Mouse (Mus musculus) lung, embryonic 15.5 days (tissue): Measurements from ENCODE around the gene Sptbn1. TPM values are rescaled to one million over a fixed set of nuclear protein-coding genes. Genes with fewer than 3 reads are reported as not detected.

ENCODE experiments used
- ATAC-seq: fragments of 200-750 bp; cut with Nextera tagmentation; 2 replicates; pipeline ENCODE4 v1.8.0; 2017; ENCODE audit warnings: moderate number of reproducible peaks, borderline replicate concordance; ENCODE audit not compliant: low FRiP score, low TSS enrichment; ENCODE audit errors: extremely low read depth
- H3K27ac ChIP-seq: fragments of 300-500 bp; sonication (generic); 2 replicates; pipeline ENCODE4 v1.5.1; 2015; ENCODE audit warnings: moderate library complexity, mild to moderate bottlenecking, inconsistent platforms
- H3K27me3 ChIP-seq: fragments of 300-500 bp; sonication (generic); 2 replicates; pipeline ENCODE4 v1.6.1; 2015; ENCODE audit warnings: inconsistent platforms
- H3K36me3 ChIP-seq: fragments of 300-500 bp; sonication (generic); 2 replicates; pipeline ENCODE4 v1.6.1; 2015; ENCODE audit warnings: inconsistent platforms
- H3K4me1 ChIP-seq: fragments of 300-500 bp; sonication (generic); 2 replicates; pipeline ENCODE4 v1.6.1; 2015; ENCODE audit warnings: inconsistent platforms
- H3K4me2 ChIP-seq: fragments of 300-500 bp; sonication (generic); 2 replicates; pipeline ENCODE4 v1.6.1; 2015; ENCODE audit warnings: inconsistent platforms, mild to moderate bottlenecking, moderate library complexity
- H3K4me3 ChIP-seq: fragments of 300-500 bp; sonication (generic); 2 replicates; pipeline ENCODE4 v1.5.1; 2015; ENCODE audit warnings: mild to moderate bottlenecking, inconsistent platforms
- H3K9ac ChIP-seq: fragments of 300-500 bp; sonication (generic); 2 replicates; pipeline ENCODE4 v1.6.1; 2015; ENCODE audit warnings: inconsistent platforms
- H3K9me3 ChIP-seq: fragments of 300-500 bp; sonication (generic); 2 replicates; pipeline ENCODE4 v1.6.1; 2016; ENCODE audit warnings: inconsistent platforms
- WGBS: fragments of 180-500 bp; shearing (Covaris S2); methylation state at CpG from one replicate; pipeline ENCODE4 v1.1.7; 2015; 5-methylcytosine and 5-hydroxymethylcytosine counted together
- polyA plus RNA-seq: library from polyadenylated mRNA; unstranded; fragments of >200 nt; fragmentation: Nextera tagmentation; extraction: Ambion mirVana; gene quantifications from 2 replicates; pipeline ENCODE4 v1.2.1, GENCODE M21; 2015

Gene Sptbn1
- polyA plus RNA-seq, 1 experiment from 2014 or later = 163 TPM

- H3K27ac ChIP-seq = no peak overlapping the region
- no peaks in the 10 kb centered on the region for H3K9me3 ChIP-seq
- H3K9ac ChIP-seq = no peak overlapping the region
- H3K4me1 ChIP-seq = no peaks in the 10 kb centered on the region
- H3K36me3 ChIP-seq = peaks cover 95% of the 10 kb centered on the region
- no peak overlapping the region for H3K4me3 ChIP-seq
- H3K27me3 ChIP-seq = no peaks in the 10 kb centered on the region
- WGBS = 82% methylated on average over 1 of the region's 1 CpGs
- no peak overlapping the region for H3K4me2 ChIP-seq
- ATAC-seq = no peak
Measured at GRCm38 (mm10) chr11:30101796-30102195, 166.2 kb downstream of the Sptbn1 start.

GRCm38 (mm10) chr11:30101162-30101561 lies 166.8 kb downstream of the Sptbn1 start:
- H3K36me3 ChIP-seq = peaks cover 95% of the 10 kb centered on the region
- H3K4me2 ChIP-seq = no peak overlapping the region
- no peak overlapping the region for H3K4me3 ChIP-seq
- no peaks in the 10 kb centered on the region for H3K4me1 ChIP-seq
- no peak overlapping the region for H3K9ac ChIP-seq
- no peak overlapping the region for H3K27ac ChIP-seq
- no peaks in the 10 kb centered on the region for H3K9me3 ChIP-seq
- no peaks in the 10 kb centered on the region for H3K27me3 ChIP-seq
- 88% methylated on average over 2 of the region's 2 CpGs for WGBS
- no peak for ATAC-seq

GRCm38 (mm10) chr11:30099916-30100315 lies 168.1 kb downstream of the Sptbn1 start:
- H3K4me3 ChIP-seq = no peak overlapping the region
- no peak overlapping the region for H3K9ac ChIP-seq
- WGBS = 83% methylated on average over 6 of the region's 6 CpGs
- H3K27me3 ChIP-seq = no peaks in the 10 kb centered on the region
- H3K4me2 ChIP-seq = no peak overlapping the region
- H3K4me1 ChIP-seq = no peaks in the 10 kb centered on the region
- no peak for ATAC-seq
- H3K36me3 ChIP-seq = peaks cover 85% of the 10 kb centered on the region
- H3K27ac ChIP-seq = no peak overlapping the region
- no peaks in the 10 kb centered on the region for H3K9me3 ChIP-seq

GRCm38 (mm10) chr11:30095212-30095773 lies 172.7 kb downstream of the Sptbn1 start:
- no peak overlapping the region for H3K4me3 ChIP-seq
- H3K27ac ChIP-seq = no peak overlapping the region
- no peaks in the 10 kb centered on the region for H3K27me3 ChIP-seq
- no peaks in the 10 kb centered on the region for H3K4me1 ChIP-seq
- peaks cover 39% of the 10 kb centered on the region for H3K36me3 ChIP-seq
- WGBS = 41% methylated on average over 6 of the region's 6 CpGs
- no peaks in the 10 kb centered on the region for H3K9me3 ChIP-seq
- H3K9ac ChIP-seq = no peak overlapping the region
- no peak overlapping the region for H3K4me2 ChIP-seq
- no peak for ATAC-seq

GRCm38 (mm10) chr11:30091892-30092291 lies 176.1 kb downstream of the Sptbn1 start:
- no peak overlapping the region for H3K4me3 ChIP-seq
- H3K27ac ChIP-seq = no peak overlapping the region
- no peaks in the 10 kb centered on the region for H3K27me3 ChIP-seq
- no peak overlapping the region for H3K9ac ChIP-seq
- H3K9me3 ChIP-seq = no peaks in the 10 kb centered on the region
- H3K4me1 ChIP-seq = no peaks in the 10 kb centered on the region
- WGBS = 30% methylated on average over 4 of the region's 4 CpGs
- H3K36me3 ChIP-seq = peaks cover 10% of the 10 kb centered on the region; the same call in 1 of the 2 replicates
- no peak overlapping the region for H3K4me2 ChIP-seq
- no peak for ATAC-seq

- peak; percentile 27; the same call in 1 of the 2 replicates for ATAC-seq
- no peak overlapping the region for H3K4me3 ChIP-seq
- H3K9ac ChIP-seq = no peak overlapping the region
- H3K27me3 ChIP-seq = no peaks in the 10 kb centered on the region
- no peaks in the 10 kb centered on the region for H3K4me1 ChIP-seq
- no peaks in the 10 kb centered on the region for H3K9me3 ChIP-seq
- H3K4me2 ChIP-seq = no peak overlapping the region
- H3K36me3 ChIP-seq = no peaks in the 10 kb centered on the region
- no peak overlapping the region for H3K27ac ChIP-seq
Measured at GRCm38 (mm10) chr11:30085114-30085513, 182.9 kb downstream of the Sptbn1 start.

- H3K27ac ChIP-seq = no peak overlapping the region
- no peak overlapping the region for H3K9ac ChIP-seq
- no peaks in the 10 kb centered on the region for H3K27me3 ChIP-seq
- 48% methylated on average over 8 of the region's 8 CpGs for WGBS
- no peak overlapping the region for H3K4me2 ChIP-seq
- no peak overlapping the region for H3K4me3 ChIP-seq
- H3K4me1 ChIP-seq = no peaks in the 10 kb centered on the region
- no peaks in the 10 kb centered on the region for H3K36me3 ChIP-seq
- ATAC-seq = no peak
- H3K9me3 ChIP-seq = no peaks in the 10 kb centered on the region
Measured at GRCm38 (mm10) chr11:30057299-30057698, 210.7 kb downstream of the Sptbn1 start.

Other genes with a start within 250 kb of the Sptbn1 start
- gene Eml6, start 242.1 kb downstream of the Sptbn1 start, polyA plus RNA-seq = 0.59 and 0.69 TPM in 2 replicates
- gene 4930505A04Rik, start 203.7 kb upstream of the Sptbn1 start, polyA plus RNA-seq = 0.18 TPM in 1 of 2 replicates, not detected in the other